14 mouse cellular contexts compared by ENCODE assay signal in genomic region chr11:113296912-113297625, GRCm38 (mm10).
DNase-seq lines count a peak whose midpoint lies in the region; ATAC-seq lines count a peak whose summit lies in the region.
"Had no signal": no experiment of that assay in that cellular context is flagged by ENCODE, and none has a peak within 500 bp of the region (broad histone marks: within the 10 kb centered on the region; RNA-seq: fewer than 3 reads in every experiment).

No protein-coding gene starts in this region.

- 59% methylated on average over 22 of the region's 22 CpGs for WGBS in limb, embryonic 10.5 days
- WGBS in midbrain, embryonic 13.5 days = 93% methylated on average over 22 of the region's 22 CpGs

- DNase-seq in urinary bladder, postnatal 14 days (ENCODE audit: low spot score) = peak; percentile 30
- no peak for DNase-seq in urinary bladder, postnatal 10 days (ENCODE audit: low spot score)
- peak; percentile 46 for DNase-seq in adrenal gland, postnatal 14 days
- DNase-seq in limb, embryonic 10.5 days (ENCODE audit: low spot score) = peak; percentile 53
- DNase-seq in frontal cortex, adult 2 months (ENCODE audit: extremely low spot score in 1 of 2, low spot score in 1 of 2) = no peak
- DNase-seq in embryo, embryonic 9.5 days (ENCODE audit: extremely low spot score) = no peak

- peak overlapping the region; percentile 37; the same call in 1 of the 2 replicates for H3K27ac ChIP-seq in limb, embryonic 10.5 days
- H3K27ac ChIP-seq in midbrain, embryonic 13.5 days = no peak overlapping the region
- H3K27ac ChIP-seq: gastrocnemius, adult 2 months; heart, adult 2 months; kidney, postnatal 0 days; lung, embryonic 15.5 days; neural tube, embryonic 15.5 days had no signal

- H3K4me3 ChIP-seq in limb, embryonic 10.5 days = no peak overlapping the region
- H3K4me3 ChIP-seq in midbrain, embryonic 13.5 days (replicated peaks) = no peak overlapping the region
- H3K4me3 ChIP-seq: gastrocnemius, adult 2 months; heart, adult 2 months; lung, embryonic 15.5 days; megakaryocyte, embryonic 14.5 days; neural tube, embryonic 15.5 days had no signal

- no peak for ATAC-seq in midbrain, embryonic 13.5 days
- ATAC-seq in CD4-positive, CD25-positive, alpha-beta regulatory T cell, adult 4 months = no peak

- H3K27me3 ChIP-seq in limb, embryonic 10.5 days (ENCODE audit: low read depth, poor library complexity, severe bottlenecking) = no peaks in the 10 kb centered on the region
- H3K27me3 ChIP-seq in midbrain, embryonic 13.5 days = peaks cover 11% of the 10 kb centered on the region; the same call in 1 of the 2 replicates
- H3K27me3 ChIP-seq: lung, embryonic 15.5 days; megakaryocyte, embryonic 14.5 days; neural tube, embryonic 15.5 days had no signal

- H3K36me3 ChIP-seq in limb, embryonic 10.5 days = no peaks in the 10 kb centered on the region
- H3K36me3 ChIP-seq in midbrain, embryonic 13.5 days = no peaks in the 10 kb centered on the region
- H3K36me3 ChIP-seq: lung, embryonic 15.5 days; neural tube, embryonic 15.5 days had no signal

- no peak overlapping the region for H3K4me2 ChIP-seq in midbrain, embryonic 13.5 days (replicated peaks)
- H3K4me2 ChIP-seq: lung, embryonic 15.5 days; neural tube, embryonic 15.5 days had no signal

- H3K9me3 ChIP-seq in limb, embryonic 10.5 days (replicated peaks) = no peaks in the 10 kb centered on the region
- no peaks in the 10 kb centered on the region for H3K9me3 ChIP-seq in midbrain, embryonic 13.5 days
- H3K9me3 ChIP-seq: lung, embryonic 15.5 days; neural tube, embryonic 15.5 days had no signal

- H3K4me1 ChIP-seq in limb, embryonic 10.5 days = peaks cover 68% of the 10 kb centered on the region
- peaks cover 35% of the 10 kb centered on the region for H3K4me1 ChIP-seq in midbrain, embryonic 13.5 days (replicated peaks)

- H3K9ac ChIP-seq in midbrain, embryonic 13.5 days (replicated peaks) = no peak overlapping the region
- H3K9ac ChIP-seq: lung, embryonic 15.5 days; neural tube, embryonic 15.5 days had no signal

Comparison
In these comparisons a context has a peak if more than half of its experiments do, and no peak if none do; other contexts are left out.
1. DNase-seq: peak in urinary bladder, postnatal 14 days (single experiment), adrenal gland, postnatal 14 days (single experiment) and limb, embryonic 10.5 days (single experiment); none in urinary bladder, postnatal 10 days (single experiment), frontal cortex, adult 2 months (0 of 2) and embryo, embryonic 9.5 days (single experiment).